Mouse (Mus musculus) activated CD4-positive, CD25-positive, alpha-beta regulatory T cell (primary cell): ENCODE measurements around the gene Cntnap4. TPM values are rescaled to one million over a fixed set of nuclear protein-coding genes. Genes with fewer than 3 reads are reported as not detected.

Experiments
- polyA plus RNA-seq, 2 experiments: library from polyadenylated mRNA; unstranded; fragments of 100-300 nt; shearing (Covaris generic); gene quantifications; one replicate each; pipeline ENCODE4 v1.2.1; 2017

The Cntnap4 gene
- under 1 TPM in 1 of 2 experiments, not detected in 1; 0.11 TPM for polyA plus RNA-seq

GRCm38 (mm10) chr8:112569471-112570141 lies at the start of gene Cntnap4:
Cntnap4 (plus strand) TSS chr8:112570043.

